Mouse (Mus musculus) erythroblast, embryonic 14.5 days (primary cell): ENCODE data around the gene Zfp335. TPM values are rescaled to one million over a fixed set of nuclear protein-coding genes. Genes with fewer than 3 reads are reported as not detected.

Experiments used
- H3K27me3 ChIP-seq: 2 replicates; pipeline ENCODE4 v1.6.1; 2012; ENCODE audit warnings: inconsistent platforms; ENCODE audit not compliant: control insufficient read depth
- H3K36me3 ChIP-seq: 2 replicates; pipeline ENCODE4 v1.6.1; 2012; ENCODE audit warnings: mild to moderate bottlenecking, inconsistent platforms; ENCODE audit not compliant: control insufficient read depth
- H3K4me1 ChIP-seq: 2 replicates; pipeline ENCODE4 v1.6.1; 2012; ENCODE audit warnings: inconsistent platforms; ENCODE audit not compliant: control insufficient read depth
- H3K4me3 ChIP-seq: replicated peaks from 2 replicates; pipeline ENCODE3; 2012; ENCODE audit warnings: moderate library complexity, mild to moderate bottlenecking, inconsistent platforms
- H3K9me3 ChIP-seq: 2 replicates; pipeline ENCODE4 v1.6.1; 2012; ENCODE audit warnings: low read length, inconsistent platforms, mixed read lengths; ENCODE audit not compliant: control insufficient read depth
- GATA1 ChIP-seq: IDR thresholded peaks from 2 replicates; pipeline ENCODE4 v1.6.1; 2012; ENCODE audit warnings: low read length, inconsistent platforms, mixed read lengths
- TAL1 ChIP-seq: IDR thresholded peaks from 3 replicates; pipeline ENCODE4 v1.6.1; 2012; ENCODE audit warnings: low read length, inconsistent platforms, mixed read lengths
- polyA plus RNA-seq: library from polyadenylated mRNA; stranded (reverse); fragments of >175 nt; gene quantifications from 2 replicates; pipeline ENCODE4 v1.2.3, GENCODE M21; 2012

Zfp335 gene
- polyA plus RNA-seq, 1 experiment = 5.8 TPM

GRCm38 (mm10) chr2:164950501-164950900 lies 38.9 kb upstream of the Zfp335 start:
- Histone ChIP-seq H3K9me3 (peaks cover 6% of the 10 kb centered on the region), H3K27me3 (peaks cover 76% of the 10 kb centered on the region), H3K4me3 (no peak overlapping the region), H3K36me3 (no peaks in the 10 kb centered on the region), H3K4me1 (peaks cover 3% of the 10 kb centered on the region)
- TF ChIP-seq TAL1 (no peak), GATA1 (no peak)

GRCm38 (mm10) chr2:164948962-164949361 lies 37.4 kb upstream of the Zfp335 start:
- Histone ChIP-seq H3K4me3 (no peak overlapping the region), H3K4me1 (peaks cover 3% of the 10 kb centered on the region), H3K36me3 (no peaks in the 10 kb centered on the region), H3K27me3 (peaks cover 76% of the 10 kb centered on the region), H3K9me3 (peaks cover 5% of the 10 kb centered on the region; the same call in 1 of the 2 replicates)
- no peak for TF ChIP-seq TAL1
- no peak for TF ChIP-seq GATA1

GRCm38 (mm10) chr2:164947930-164948329 lies 36.4 kb upstream of the Zfp335 start:
- H3K4me3 ChIP-seq = no peak overlapping the region
- H3K27me3 ChIP-seq = peaks cover 77% of the 10 kb centered on the region
- peaks cover 5% of the 10 kb centered on the region; the same call in 1 of the 2 replicates for H3K9me3 ChIP-seq
- no peaks in the 10 kb centered on the region for H3K36me3 ChIP-seq
- peaks cover 1% of the 10 kb centered on the region for H3K4me1 ChIP-seq
- TF ChIP-seq TAL1 (no peak), GATA1 (no peak)

GRCm38 (mm10) chr2:164947506-164947905 lies 35.9 kb upstream of the Zfp335 start:
- peaks cover 5% of the 10 kb centered on the region; the same call in 1 of the 2 replicates for H3K9me3 ChIP-seq
- no peaks in the 10 kb centered on the region; the same call in none of the 2 replicates for H3K4me1 ChIP-seq
- no peaks in the 10 kb centered on the region for H3K36me3 ChIP-seq
- peaks cover 77% of the 10 kb centered on the region for H3K27me3 ChIP-seq
- H3K4me3 ChIP-seq = no peak overlapping the region
- TF ChIP-seq GATA1 = no peak
- no peak for TF ChIP-seq TAL1

- no peaks in the 10 kb centered on the region for H3K36me3 ChIP-seq
- H3K9me3 ChIP-seq = no peaks in the 10 kb centered on the region
- H3K4me1 ChIP-seq = no peaks in the 10 kb centered on the region
- no peak overlapping the region for H3K4me3 ChIP-seq
- peaks cover 75% of the 10 kb centered on the region for H3K27me3 ChIP-seq
- TF ChIP-seq TAL1 (no peak), GATA1 (no peak)
Observed at GRCm38 (mm10) chr2:164942692-164943290, 31.2 kb upstream of the Zfp335 start.

GRCm38 (mm10) chr2:164940140-164940830 lies 28.7 kb upstream of the Zfp335 start, which contains the start of gene Mmp9:
TSS of gene Mmp9 (plus strand) at chr2:164940780.
- H3K4me3 ChIP-seq = no peak within 1 kb of the TSS
- H3K36me3 ChIP-seq = no peaks in the 10 kb centered on the region
- no peak for TF ChIP-seq TAL1
- TF ChIP-seq GATA1 = no peak
- H3K4me1 ChIP-seq = no peaks in the 10 kb centered on the region
- no peaks in the 10 kb centered on the region for H3K9me3 ChIP-seq
- H3K27me3 ChIP-seq = peaks cover 71% of the 10 kb centered on the region

- Histone ChIP-seq H3K4me3 (no peak overlapping the region), H3K4me1 (no peaks in the 10 kb centered on the region), H3K36me3 (no peaks in the 10 kb centered on the region), H3K27me3 (peaks cover 80% of the 10 kb centered on the region), H3K9me3 (no peaks in the 10 kb centered on the region)
- TF ChIP-seq TAL1 (no peak), GATA1 (no peak)
Observed at GRCm38 (mm10) chr2:164939106-164939505, 27.5 kb upstream of the Zfp335 start.

GRCm38 (mm10) chr2:164938146-164939091 lies 26.9 kb upstream of the Zfp335 start:
- Histone ChIP-seq H3K36me3 (no peaks in the 10 kb centered on the region), H3K9me3 (no peaks in the 10 kb centered on the region), H3K27me3 (peaks cover 80% of the 10 kb centered on the region), H3K4me3 (no peak overlapping the region), H3K4me1 (no peaks in the 10 kb centered on the region)
- TF ChIP-seq GATA1 (no peak), TAL1 (no peak)
